Mouse (Mus musculus): Measurements from ENCODE around the gene Ercc6. TPM values are rescaled to one million over a fixed set of nuclear protein-coding genes. Genes with fewer than 3 reads are reported as not detected.

Gene Ercc6
- polyA plus RNA-seq, 1 experiment from 2014 or later = 25.7 TPM

DNA sequence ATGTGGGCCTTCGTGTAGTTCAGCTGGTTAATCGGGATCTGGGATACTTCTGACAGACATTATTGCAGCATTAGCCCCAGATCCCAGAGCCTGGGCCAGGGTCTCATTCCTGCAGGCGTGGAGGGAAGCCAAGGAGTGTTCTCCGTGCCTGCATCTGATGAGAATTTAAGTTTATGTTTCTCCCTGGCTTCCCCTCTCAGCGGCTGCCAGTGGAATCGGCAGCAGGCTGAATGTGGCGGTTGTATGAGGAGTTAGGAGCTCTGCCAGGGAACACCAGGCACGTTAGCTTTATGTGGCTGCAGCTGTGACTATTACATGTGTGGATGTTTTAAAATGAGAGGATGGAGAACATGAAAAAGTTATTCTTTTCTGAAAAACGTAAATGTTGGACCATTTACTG is 23.4 kb downstream of the Ercc6 start:
- Histone ChIP-seq H3K27me3 (ENCODE audit: control insufficient read depth, insufficient read depth, low read length) (no peaks in the 10 kb centered on the region), H3K4me1 (ENCODE audit: control insufficient read depth, insufficient read depth, low read length) (no peaks in the 10 kb centered on the region), H3K4me3 (ENCODE audit: low read depth, low read length) (no peak overlapping the region), H3K9ac (ENCODE audit: low read length) (no peak overlapping the region), H3K27ac (ENCODE audit: low read depth, low read length) (no peak overlapping the region), H3K36me3 (ENCODE audit: control insufficient read depth, insufficient read depth, low read length) (no peaks in the 10 kb centered on the region), H3K9me3 (ENCODE audit: control insufficient read depth, low read length) (no peaks in the 10 kb centered on the region), H3K4me2 (ENCODE audit: low read depth) (no peak overlapping the region)
- ATAC-seq (ENCODE audit: insufficient read depth, low FRiP score, low TSS enrichment) (no peak), DNase-seq (ENCODE audit: low spot score) (no peak)
- WGBS = 93% methylated on average over 9 of the region's 9 CpGs

DNA sequence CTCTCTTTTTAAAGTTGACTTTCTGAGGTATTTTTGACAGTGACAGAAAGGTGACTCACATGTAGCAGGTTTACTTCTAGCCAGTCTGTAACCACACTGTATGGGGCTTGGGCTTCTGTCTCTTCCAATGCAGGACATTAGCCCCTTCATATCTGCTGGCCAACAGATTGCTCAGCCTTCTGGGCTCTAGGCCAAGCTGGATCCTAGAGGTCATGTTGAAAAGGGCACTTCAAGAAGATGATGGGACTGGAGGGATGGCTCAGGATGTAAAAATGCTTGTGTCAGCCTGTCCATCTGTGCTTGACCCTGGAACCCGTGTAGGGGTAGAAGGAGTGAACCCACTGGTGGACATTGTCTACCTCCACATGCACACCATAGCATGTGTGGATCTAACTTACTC is 24.8 kb downstream of the Ercc6 start:
- no peak for ATAC-seq (ENCODE audit: insufficient read depth, low FRiP score, low TSS enrichment)
- no peak for DNase-seq (ENCODE audit: low spot score)
- Histone ChIP-seq H3K36me3 (ENCODE audit: control insufficient read depth, insufficient read depth, low read length) (no peaks in the 10 kb centered on the region; the same call in 1 of the 2 replicates), H3K4me3 (ENCODE audit: low read depth, low read length) (no peak overlapping the region), H3K9ac (ENCODE audit: low read length) (no peak overlapping the region), H3K4me1 (ENCODE audit: control insufficient read depth, insufficient read depth, low read length) (no peaks in the 10 kb centered on the region), H3K27me3 (ENCODE audit: control insufficient read depth, insufficient read depth, low read length) (no peaks in the 10 kb centered on the region), H3K4me2 (ENCODE audit: low read depth) (no peak overlapping the region), H3K27ac (ENCODE audit: low read depth, low read length) (no peak overlapping the region), H3K9me3 (ENCODE audit: control insufficient read depth, low read length) (no peaks in the 10 kb centered on the region)
- WGBS = 78% methylated on average over 1 of the region's 1 CpGs

DNA sequence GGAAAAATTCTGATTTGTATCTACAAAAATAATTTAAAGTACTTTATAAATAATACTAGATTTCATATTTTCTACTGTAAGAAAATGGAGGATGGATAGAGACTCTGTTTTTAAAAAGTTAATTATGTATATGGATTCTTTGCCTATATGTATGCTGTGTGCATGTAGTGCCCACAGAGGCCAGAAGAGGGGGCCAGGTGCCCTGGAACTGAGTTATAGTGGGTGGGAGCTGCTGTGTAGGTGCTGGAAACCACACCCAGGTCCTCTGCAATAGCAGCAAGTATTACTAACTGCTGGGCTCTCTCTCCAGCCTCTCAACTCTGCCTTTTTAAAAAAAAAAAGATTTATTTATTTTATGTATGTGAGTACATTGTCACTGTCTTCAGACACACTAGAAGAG is 29.8 kb downstream of the Ercc6 start:
- no peak for DNase-seq (ENCODE audit: low spot score)
- Histone ChIP-seq H3K36me3 (ENCODE audit: control insufficient read depth, insufficient read depth, low read length) (no peaks in the 10 kb centered on the region; the same call in 1 of the 2 replicates), H3K4me1 (ENCODE audit: control insufficient read depth, insufficient read depth, low read length) (no peaks in the 10 kb centered on the region), H3K9me3 (ENCODE audit: control insufficient read depth, low read length) (no peaks in the 10 kb centered on the region), H3K27ac (ENCODE audit: low read depth, low read length) (no peak overlapping the region), H3K27me3 (ENCODE audit: control insufficient read depth, insufficient read depth, low read length) (no peaks in the 10 kb centered on the region), H3K9ac (ENCODE audit: low read length) (no peak overlapping the region), H3K4me3 (ENCODE audit: low read depth, low read length) (no peak overlapping the region), H3K4me2 (ENCODE audit: low read depth) (no peak overlapping the region)
- ATAC-seq (ENCODE audit: insufficient read depth, low FRiP score, low TSS enrichment) = no peak

DNA sequence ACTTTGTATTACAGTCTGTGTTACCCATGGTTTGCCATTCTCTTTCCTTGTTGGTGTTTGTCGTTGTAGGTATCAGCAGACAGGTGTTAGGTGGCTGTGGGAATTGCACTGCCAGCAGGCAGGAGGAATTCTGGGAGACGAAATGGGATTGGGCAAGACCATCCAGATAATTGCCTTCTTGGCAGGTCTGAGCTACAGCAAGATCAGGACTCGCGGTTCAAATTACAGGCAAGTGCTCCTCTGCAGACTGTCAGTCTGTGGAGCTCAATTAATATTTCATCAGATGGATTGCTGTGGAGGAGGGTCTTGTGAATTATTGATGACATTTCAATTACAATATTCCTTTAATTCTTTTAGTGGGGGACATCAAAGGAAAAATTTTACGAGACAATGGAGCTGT is 33.4 kb downstream of the Ercc6 start:
- Histone ChIP-seq H3K36me3 (ENCODE audit: control insufficient read depth, insufficient read depth, low read length) (no peaks in the 10 kb centered on the region; the same call in 1 of the 2 replicates), H3K4me1 (ENCODE audit: control insufficient read depth, insufficient read depth, low read length) (no peaks in the 10 kb centered on the region), H3K27ac (ENCODE audit: low read depth, low read length) (no peak overlapping the region), H3K4me3 (ENCODE audit: low read depth, low read length) (no peak overlapping the region), H3K9me3 (ENCODE audit: control insufficient read depth, low read length) (no peaks in the 10 kb centered on the region), H3K4me2 (ENCODE audit: low read depth) (no peak overlapping the region), H3K9ac (ENCODE audit: low read length) (no peak overlapping the region), H3K27me3 (ENCODE audit: control insufficient read depth, insufficient read depth, low read length) (no peaks in the 10 kb centered on the region)
- DNase-seq (ENCODE audit: low spot score) (no peak), ATAC-seq (ENCODE audit: insufficient read depth, low FRiP score, low TSS enrichment) (no peak)
- 67% methylated on average over 5 of the region's 5 CpGs for WGBS

DNA sequence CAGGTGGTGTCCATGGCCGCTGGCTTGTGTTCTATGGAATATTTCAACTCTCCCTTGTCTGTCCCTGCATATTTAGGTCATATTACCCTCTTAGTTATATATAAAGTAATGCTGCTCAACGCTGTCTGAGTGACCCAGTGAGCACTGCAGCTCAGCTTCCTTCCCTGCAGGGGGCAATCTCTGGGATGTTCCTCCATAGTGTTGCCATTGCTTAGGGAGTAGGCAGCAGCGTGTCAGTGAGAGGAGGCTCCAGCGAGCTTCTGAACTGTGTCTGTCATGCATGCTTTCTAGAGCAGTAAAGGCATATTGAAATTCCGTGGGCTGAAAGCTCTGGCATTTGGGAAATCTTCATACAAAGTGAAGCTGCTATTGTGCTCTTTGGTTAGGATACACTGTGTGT is 38.5 kb downstream of the Ercc6 start:
- no peak for ATAC-seq (ENCODE audit: insufficient read depth, low FRiP score, low TSS enrichment)
- DNase-seq (ENCODE audit: low spot score) = no peak
- no peak overlapping the region for H3K4me2 ChIP-seq (ENCODE audit: low read depth)
- H3K27ac ChIP-seq (ENCODE audit: low read depth, low read length) = no peak overlapping the region
- no peak overlapping the region for H3K9ac ChIP-seq (ENCODE audit: low read length)
- no peaks in the 10 kb centered on the region for H3K27me3 ChIP-seq (ENCODE audit: control insufficient read depth, insufficient read depth, low read length)
- no peaks in the 10 kb centered on the region for H3K9me3 ChIP-seq (ENCODE audit: control insufficient read depth, low read length)
- no peaks in the 10 kb centered on the region for H3K4me1 ChIP-seq (ENCODE audit: control insufficient read depth, insufficient read depth, low read length)
- 87% methylated on average over 5 of the region's 5 CpGs for WGBS
- H3K36me3 ChIP-seq (ENCODE audit: control insufficient read depth, insufficient read depth, low read length) = no peaks in the 10 kb centered on the region
- no peak overlapping the region for H3K4me3 ChIP-seq (ENCODE audit: low read depth, low read length)

DNA sequence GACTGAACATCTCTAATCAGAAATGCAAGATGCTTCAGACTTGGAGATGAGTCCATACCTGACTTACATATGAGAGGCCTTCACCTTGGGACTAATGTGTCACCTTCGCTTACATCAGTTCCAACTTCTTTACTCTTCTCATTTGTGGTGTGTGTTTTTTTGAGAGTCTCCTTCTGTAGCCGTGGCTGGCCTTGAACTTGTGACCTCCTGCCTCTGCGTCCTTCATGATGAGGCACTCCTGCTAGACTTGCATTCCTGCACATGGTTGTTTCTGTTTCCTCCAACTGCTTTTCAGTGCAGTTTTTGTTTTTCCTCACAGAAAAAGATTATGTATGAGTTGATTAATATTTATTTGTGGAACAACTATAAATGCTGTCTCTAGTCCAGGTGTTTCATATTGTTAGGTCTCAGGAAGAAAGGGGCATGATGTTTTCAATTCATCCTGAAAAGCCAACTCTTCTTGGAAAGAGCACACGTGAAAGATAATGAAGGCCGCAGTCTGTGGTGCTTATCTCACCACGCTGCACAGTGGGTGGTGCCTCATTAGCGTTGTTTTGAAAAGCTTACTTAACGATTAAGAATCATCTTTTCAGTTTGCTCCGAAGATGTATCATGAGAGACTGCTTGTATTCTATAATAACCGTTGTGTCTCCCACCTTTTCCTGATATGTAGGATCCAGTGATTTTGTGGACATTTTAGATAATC is 40.0 kb downstream of the Ercc6 start:
- WGBS = 91% methylated on average over 10 of the region's 10 CpGs
- Histone ChIP-seq H3K9me3 (ENCODE audit: control insufficient read depth, low read length) (no peaks in the 10 kb centered on the region), H3K27me3 (ENCODE audit: control insufficient read depth, insufficient read depth, low read length) (no peaks in the 10 kb centered on the region), H3K4me3 (ENCODE audit: low read depth, low read length) (no peak overlapping the region), H3K4me1 (ENCODE audit: control insufficient read depth, insufficient read depth, low read length) (no peaks in the 10 kb centered on the region), H3K27ac (ENCODE audit: low read depth, low read length) (no peak overlapping the region), H3K4me2 (ENCODE audit: low read depth) (no peak overlapping the region), H3K9ac (ENCODE audit: low read length) (no peak overlapping the region), H3K36me3 (ENCODE audit: control insufficient read depth, insufficient read depth, low read length) (peaks cover under 1% of the 10 kb centered on the region; the same call in 1 of the 2 replicates)
- ATAC-seq (ENCODE audit: insufficient read depth, low FRiP score, low TSS enrichment) (no peak), DNase-seq (ENCODE audit: low spot score) (no peak)

DNA sequence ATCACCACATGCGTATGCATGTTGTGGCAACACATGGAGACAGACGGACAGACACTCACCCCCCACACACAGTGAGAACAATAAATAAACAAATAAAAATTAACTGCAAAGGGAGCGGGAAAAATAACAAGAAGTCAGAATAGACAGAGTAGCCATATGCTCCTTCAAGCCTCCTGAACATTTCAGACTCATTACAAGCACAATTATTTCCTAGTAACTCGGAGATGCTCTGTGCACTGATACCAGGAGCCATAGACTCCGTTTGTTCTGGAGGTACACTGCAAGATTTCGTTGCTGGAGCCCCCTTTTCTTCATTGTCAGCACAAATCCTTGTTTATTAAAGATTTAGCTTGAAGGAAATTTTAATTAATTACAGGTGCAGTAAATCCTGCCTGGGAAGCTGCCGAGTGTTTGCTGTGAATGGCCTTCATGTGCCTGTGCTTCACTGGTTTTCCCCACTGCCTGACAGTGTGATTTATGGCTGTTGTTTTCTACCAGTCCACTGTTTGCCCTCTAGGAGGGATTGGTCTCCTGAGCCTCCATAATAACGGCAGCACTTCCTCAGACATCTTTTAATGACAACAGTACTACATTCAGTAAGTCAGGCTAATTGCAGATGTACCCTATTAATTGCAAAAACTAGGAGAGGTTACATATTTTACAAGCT is 41.7 kb downstream of the Ercc6 start:
- no peak overlapping the region for H3K4me2 ChIP-seq (ENCODE audit: low read depth)
- H3K36me3 ChIP-seq (ENCODE audit: control insufficient read depth, insufficient read depth, low read length) = peaks cover 2% of the 10 kb centered on the region; the same call in 1 of the 2 replicates
- H3K9ac ChIP-seq (ENCODE audit: low read length) = no peak overlapping the region
- H3K27me3 ChIP-seq (ENCODE audit: control insufficient read depth, insufficient read depth, low read length) = no peaks in the 10 kb centered on the region
- H3K9me3 ChIP-seq (ENCODE audit: control insufficient read depth, low read length) = no peaks in the 10 kb centered on the region
- no peak overlapping the region for H3K4me3 ChIP-seq (ENCODE audit: low read depth, low read length)
- H3K27ac ChIP-seq (ENCODE audit: low read depth, low read length) = no peak overlapping the region
- WGBS = 60% methylated on average over 8 of the region's 8 CpGs
- no peaks in the 10 kb centered on the region for H3K4me1 ChIP-seq (ENCODE audit: control insufficient read depth, insufficient read depth, low read length)
- DNase-seq (ENCODE audit: low spot score) (no peak), ATAC-seq (ENCODE audit: insufficient read depth, low FRiP score, low TSS enrichment) (no peak)

DNA sequence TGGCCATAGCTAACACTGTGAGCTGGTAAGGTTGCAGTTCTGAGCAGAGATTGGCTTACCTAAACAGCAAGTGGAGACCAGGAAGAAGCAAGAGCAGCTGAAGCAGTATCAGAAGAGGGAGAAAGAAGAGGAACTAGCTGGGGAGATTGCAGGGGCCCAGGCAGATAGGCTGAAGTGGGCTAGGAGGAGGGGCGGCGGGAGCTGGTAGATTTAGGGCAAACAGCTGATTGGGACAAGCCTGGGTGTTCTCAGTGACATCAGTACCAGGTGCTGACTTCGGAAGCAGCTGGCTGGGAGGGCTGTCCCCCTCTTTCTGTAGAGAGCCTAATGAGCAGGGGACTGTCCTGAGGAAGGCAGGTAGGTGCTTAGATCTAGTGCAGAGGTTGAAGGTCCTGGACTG is 48.1 kb downstream of the Ercc6 start:
- Histone ChIP-seq H3K4me1 (ENCODE audit: control insufficient read depth, insufficient read depth, low read length) (no peaks in the 10 kb centered on the region), H3K4me3 (ENCODE audit: low read depth, low read length) (no peak overlapping the region), H3K9me3 (ENCODE audit: control insufficient read depth, low read length) (no peaks in the 10 kb centered on the region), H3K27ac (ENCODE audit: low read depth, low read length) (no peak overlapping the region), H3K9ac (ENCODE audit: low read length) (no peak overlapping the region), H3K4me2 (ENCODE audit: low read depth) (no peak overlapping the region), H3K27me3 (ENCODE audit: control insufficient read depth, insufficient read depth, low read length) (no peaks in the 10 kb centered on the region), H3K36me3 (ENCODE audit: control insufficient read depth, insufficient read depth, low read length) (peaks cover 10% of the 10 kb centered on the region)
- ATAC-seq (ENCODE audit: insufficient read depth, low FRiP score, low TSS enrichment) (no peak), DNase-seq (ENCODE audit: low spot score) (no peak)
- 98% methylated on average over 3 of the region's 3 CpGs for WGBS

DNA sequence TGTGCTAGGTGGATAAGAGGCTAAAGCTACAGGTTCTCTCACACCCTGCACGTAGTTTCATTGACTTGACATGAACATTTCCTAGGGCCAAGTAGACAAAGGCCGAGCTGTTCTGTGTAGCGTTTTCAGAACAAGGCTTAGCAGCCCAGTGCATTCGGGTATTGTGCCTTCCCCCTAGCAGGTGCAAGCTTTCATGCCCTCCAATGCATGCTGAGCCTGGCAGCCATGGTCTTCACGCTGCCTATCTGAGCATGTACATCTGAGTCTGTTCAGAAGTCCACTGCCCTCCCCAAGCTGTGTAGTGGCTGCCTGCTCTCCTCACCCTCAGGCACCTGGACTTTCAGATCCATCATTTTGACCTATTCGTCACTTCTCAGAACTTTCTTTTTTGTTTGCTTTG is 50.3 kb downstream of the Ercc6 start:
- Histone ChIP-seq H3K27ac (ENCODE audit: low read depth, low read length) (no peak overlapping the region), H3K27me3 (ENCODE audit: control insufficient read depth, insufficient read depth, low read length) (no peaks in the 10 kb centered on the region), H3K4me2 (ENCODE audit: low read depth) (no peak overlapping the region), H3K36me3 (ENCODE audit: control insufficient read depth, insufficient read depth, low read length) (peaks cover 17% of the 10 kb centered on the region), H3K4me3 (ENCODE audit: low read depth, low read length) (no peak overlapping the region), H3K4me1 (ENCODE audit: control insufficient read depth, insufficient read depth, low read length) (no peaks in the 10 kb centered on the region), H3K9ac (ENCODE audit: low read length) (no peak overlapping the region), H3K9me3 (ENCODE audit: control insufficient read depth, low read length) (no peaks in the 10 kb centered on the region)
- DNase-seq (ENCODE audit: low spot score) = no peak
- 98% methylated on average over 6 of the region's 6 CpGs for WGBS
- ATAC-seq (ENCODE audit: insufficient read depth, low FRiP score, low TSS enrichment) = no peak
